Mouse (Mus musculus): Measurements from ENCODE around the gene Carnmt1.

DNA sequence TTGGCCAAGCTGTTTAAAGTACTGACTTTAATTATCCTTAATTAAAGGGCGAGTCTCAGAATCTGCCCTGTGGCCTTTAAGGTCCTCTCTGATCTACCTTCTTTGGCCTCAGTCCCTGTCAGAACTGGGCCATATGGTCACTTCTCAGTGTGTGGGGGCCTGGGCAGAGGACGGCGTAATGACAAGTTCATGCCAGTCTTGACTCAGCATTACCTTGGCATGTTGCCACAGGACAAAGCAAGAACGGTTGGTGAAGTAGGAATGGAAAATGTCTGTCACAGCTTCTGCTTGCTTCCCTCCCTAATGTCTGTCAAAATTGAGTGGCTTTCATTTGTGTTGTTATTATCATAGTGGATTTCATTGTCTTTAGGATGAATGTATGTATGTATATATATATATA lies 18.0 kb upstream of the Carnmt1 start:
- TF ChIP-seq CTCF (conservative IDR thresholded peaks at IDR 0.05; ENCODE audit: insufficient read depth, insufficient read length, low read depth, low read length), result no peak
- no peak for TF ChIP-seq POLR2A (IDR thresholded peaks at IDR 0.05; ENCODE audit: low read depth, low read length)

Data from kidney, adult 2 months (tissue).